ENCODE assay signal across 18 mouse cellular contexts in the genomic region with DNA sequence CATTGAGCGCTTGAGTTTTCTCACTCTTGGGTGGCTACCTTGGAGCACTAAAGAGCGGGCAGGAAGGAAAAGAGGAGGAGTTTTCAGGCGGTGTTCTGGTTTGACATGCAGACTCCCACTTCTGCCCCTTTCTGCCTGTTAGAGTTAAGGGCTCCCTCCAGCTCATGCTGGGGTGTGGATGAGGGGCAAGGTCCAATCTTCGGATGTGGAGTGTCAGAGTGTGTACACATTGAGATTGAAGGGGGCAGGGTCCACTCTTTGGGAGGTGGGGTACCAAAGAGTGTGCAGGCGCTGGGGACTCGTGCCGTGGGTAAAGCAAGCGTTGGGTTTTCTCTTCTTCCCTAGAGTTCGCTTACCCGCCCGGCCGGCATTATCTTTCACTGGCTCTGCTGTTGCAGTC.
"Had no signal": no experiment of that assay in that cellular context is flagged by ENCODE, and none has a peak within 500 bp of the region (broad histone marks: within the 10 kb centered on the region; RNA-seq: fewer than 3 reads in every experiment).

No protein-coding gene starts in this region.

- ATAC-seq: hindbrain, postnatal 0 days; midbrain, embryonic 16.5 days had no signal

- H3K36me3 ChIP-seq: limb, embryonic 15.5 days; midbrain, embryonic 12.5 days had no signal

- H3K9me3 ChIP-seq: limb, embryonic 15.5 days; midbrain, embryonic 12.5 days had no signal

- H3K4me3 ChIP-seq: limb, embryonic 15.5 days; megakaryocyte, embryonic 14.5 days; midbrain, embryonic 12.5 days had no signal

- H3K27me3 ChIP-seq: limb, embryonic 15.5 days; megakaryocyte, embryonic 14.5 days; midbrain, embryonic 12.5 days had no signal

- H3K27ac ChIP-seq: hindbrain, postnatal 0 days; kidney, postnatal 0 days; limb, embryonic 15.5 days; midbrain, embryonic 12.5 days had no signal

- H3K4me1 ChIP-seq: limb, embryonic 15.5 days; megakaryocyte, embryonic 14.5 days had no signal

- H3K9ac ChIP-seq: limb, embryonic 15.5 days; lung, embryonic 14.5 days; midbrain, embryonic 12.5 days had no signal

- DNase-seq: kidney, adult 11 months; kidney, adult 9 months; kidney, postnatal 36 days; layer of hippocampus, adult 9-11 months; layer of hippocampus, postnatal 36 days; lung, embryonic 14.5 days; lung, postnatal 10 days; lung, postnatal 4 days; right cerebral cortex, adult 18-20 months; right cerebral cortex, postnatal 25 days; thymus, adult 18-20 months; thymus, postnatal 36 days had no signal

- H3K4me2 ChIP-seq: limb, embryonic 15.5 days; lung, embryonic 14.5 days; midbrain, embryonic 12.5 days had no signal
